Mouse (Mus musculus): ENCODE measurements around the gene Reps2. TPM values are rescaled to one million over a fixed set of nuclear protein-coding genes. Genes with fewer than 3 reads are reported as not detected.

Reps2 gene
- polyA plus RNA-seq, 1 experiment from 2014 or later, result 0.66 TPM

DNA sequence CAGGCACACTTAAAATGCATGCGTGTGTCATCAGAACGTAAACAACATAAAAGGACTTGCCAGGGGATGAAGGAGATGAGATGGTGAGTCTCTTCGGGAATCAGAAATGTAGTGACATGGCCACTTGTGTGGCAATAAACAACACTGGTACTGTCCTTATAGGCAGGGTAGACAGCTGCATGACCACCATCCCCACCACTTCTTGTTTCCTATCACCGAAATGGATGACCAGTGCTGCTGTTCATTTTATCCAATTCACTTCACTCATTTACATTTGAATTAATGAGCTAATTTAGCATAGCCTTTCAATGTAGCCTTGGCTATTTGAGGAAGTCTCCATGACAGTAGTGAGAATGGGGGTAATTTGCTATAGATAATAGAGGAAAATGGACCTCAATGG, 236.2 kb downstream of the Reps2 start:
- H3K27me3 ChIP-seq (replicated peaks; ENCODE audit: control insufficient read depth, insufficient read depth, low read length), result peaks cover 6% of the 10 kb centered on the region; the same call in 1 of the 2 replicates
- no peaks in the 10 kb centered on the region for H3K4me1 ChIP-seq (replicated peaks; ENCODE audit: control insufficient read depth, insufficient read depth, low read length)
- ATAC-seq (replicated peaks; ENCODE audit: low FRiP score, low TSS enrichment, low read depth) (no peak), DNase-seq (ENCODE audit: low spot score) (no peak)
- no peaks in the 10 kb centered on the region for H3K9me3 ChIP-seq (ENCODE audit: control insufficient read depth, low read length)
- no peaks in the 10 kb centered on the region for H3K36me3 ChIP-seq (ENCODE audit: control insufficient read depth, insufficient read depth, low read length)
- 87% methylated on average over 4 of the region's 4 CpGs for WGBS
- H3K4me2 ChIP-seq (ENCODE audit: low read length), result no peak overlapping the region
- H3K9ac ChIP-seq (ENCODE audit: low read length), result no peak overlapping the region
- no peak overlapping the region for H3K4me3 ChIP-seq (ENCODE audit: low read depth, low read length)
- H3K27ac ChIP-seq (ENCODE audit: low read depth), result no peak overlapping the region

DNA sequence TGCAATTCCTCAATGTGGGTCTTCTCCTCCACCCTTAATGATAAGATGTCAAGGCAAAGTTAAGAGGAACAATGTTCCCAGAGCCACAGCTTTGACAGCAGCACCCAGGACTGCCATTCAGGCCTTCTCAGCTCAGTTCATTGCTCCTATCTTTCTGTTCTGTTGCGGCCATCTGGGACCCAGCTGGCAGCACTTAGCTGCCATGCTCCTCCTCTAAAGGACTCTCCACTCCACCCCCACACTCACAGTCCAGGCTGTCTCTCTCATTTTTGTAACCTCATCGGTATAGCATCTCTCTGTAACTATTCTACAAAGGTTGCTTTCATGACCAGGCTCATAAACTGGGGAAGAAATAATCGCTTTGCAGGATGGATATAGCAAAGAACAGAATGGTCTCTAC, 241.0 kb downstream of the Reps2 start:
- Histone ChIP-seq H3K4me1 (replicated peaks; ENCODE audit: control insufficient read depth, insufficient read depth, low read length) (no peaks in the 10 kb centered on the region), H3K9me3 (ENCODE audit: control insufficient read depth, low read length) (no peaks in the 10 kb centered on the region), H3K4me3 (ENCODE audit: low read depth, low read length) (no peak overlapping the region), H3K36me3 (ENCODE audit: control insufficient read depth, insufficient read depth, low read length) (no peaks in the 10 kb centered on the region), H3K27me3 (replicated peaks; ENCODE audit: control insufficient read depth, insufficient read depth, low read length) (0 out of 2 replicates have a peak, but pooled peaks cover 3% of the 10 kb centered on the region), H3K9ac (ENCODE audit: low read length) (no peak overlapping the region), H3K4me2 (ENCODE audit: low read length) (no peak overlapping the region), H3K27ac (ENCODE audit: low read depth) (no peak overlapping the region)
- DNase-seq (ENCODE audit: low spot score), result no peak
- WGBS, result 61% methylated on average over 3 of the region's 3 CpGs
- no peak for ATAC-seq (replicated peaks; ENCODE audit: low FRiP score, low TSS enrichment, low read depth)

DNA sequence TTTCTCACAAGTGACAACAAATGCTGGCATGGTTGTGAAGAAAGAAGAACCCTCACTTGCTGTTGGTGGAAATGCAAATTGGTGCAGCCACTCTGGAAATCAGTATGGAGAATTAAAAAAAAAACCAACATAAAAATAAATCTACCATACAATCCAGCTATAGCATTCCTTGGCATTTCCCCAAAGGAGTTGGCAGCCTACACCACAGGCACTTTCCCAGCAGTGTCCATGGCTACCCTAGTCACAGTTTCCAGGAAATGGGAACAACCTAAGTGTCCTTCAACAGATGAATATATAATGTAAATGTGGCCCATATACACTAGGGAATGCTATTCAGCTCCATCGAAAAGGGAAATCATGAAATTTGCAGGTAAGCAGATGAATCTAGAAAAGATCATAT, 262.7 kb downstream of the Reps2 start:
- 97% methylated on average over 1 of the region's 1 CpGs for WGBS

DNA sequence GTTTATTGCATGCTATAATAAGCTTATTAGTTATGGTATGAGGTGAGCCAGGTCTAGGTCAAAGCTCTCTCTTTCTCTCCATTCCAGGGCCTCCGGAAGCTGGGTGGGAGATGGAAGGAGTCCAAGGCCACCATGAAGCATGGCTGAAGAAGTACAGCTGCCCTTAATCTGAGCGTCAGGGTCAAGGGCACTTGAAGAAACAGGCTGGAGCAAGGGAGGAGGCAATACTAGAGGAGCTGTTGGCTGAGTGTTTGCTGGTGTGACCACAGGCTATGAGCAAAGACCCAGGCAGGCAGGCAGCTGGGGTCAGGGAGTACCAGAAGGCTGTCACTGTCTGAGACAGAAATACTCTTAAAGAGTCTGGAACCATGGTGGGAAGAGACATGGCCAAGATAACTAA, 280.2 kb downstream of the Reps2 start:
- no peak overlapping the region for H3K4me3 ChIP-seq (ENCODE audit: low read depth, low read length)
- H3K9ac ChIP-seq (ENCODE audit: low read length), result no peak overlapping the region
- no peaks in the 10 kb centered on the region for H3K9me3 ChIP-seq (ENCODE audit: control insufficient read depth, low read length)
- no peak for ATAC-seq (replicated peaks; ENCODE audit: low FRiP score, low TSS enrichment, low read depth)
- no peak overlapping the region for H3K4me2 ChIP-seq (ENCODE audit: low read length)
- WGBS, result 39% methylated on average over 2 of the region's 2 CpGs
- no peak for DNase-seq (ENCODE audit: low spot score)
- no peaks in the 10 kb centered on the region for H3K4me1 ChIP-seq (replicated peaks; ENCODE audit: control insufficient read depth, insufficient read depth, low read length)
- H3K27me3 ChIP-seq (replicated peaks; ENCODE audit: control insufficient read depth, insufficient read depth, low read length), result no peaks in the 10 kb centered on the region
- no peak overlapping the region for H3K27ac ChIP-seq (ENCODE audit: low read depth)
- H3K36me3 ChIP-seq (ENCODE audit: control insufficient read depth, insufficient read depth, low read length), result no peaks in the 10 kb centered on the region

More for the DNA sequence above, 262.7 kb downstream of the Reps2 start:
- Histone ChIP-seq H3K4me2 (ENCODE audit: low read length) (no peak overlapping the region), H3K4me3 (ENCODE audit: low read depth, low read length) (no peak overlapping the region), H3K9ac (ENCODE audit: low read length) (no peak overlapping the region), H3K27me3 (replicated peaks; ENCODE audit: control insufficient read depth, insufficient read depth, low read length) (no peaks in the 10 kb centered on the region), H3K27ac (ENCODE audit: low read depth) (no peak overlapping the region), H3K4me1 (replicated peaks; ENCODE audit: control insufficient read depth, insufficient read depth, low read length) (no peaks in the 10 kb centered on the region), H3K9me3 (ENCODE audit: control insufficient read depth, low read length) (no peaks in the 10 kb centered on the region), H3K36me3 (ENCODE audit: control insufficient read depth, insufficient read depth, low read length) (no peaks in the 10 kb centered on the region)
- no peak for ATAC-seq (replicated peaks; ENCODE audit: low FRiP score, low TSS enrichment, low read depth)
- DNase-seq (ENCODE audit: low spot score), result no peak

Other genes with a start within 250 kb of the Reps2 start
- 648 and 671 TPM in 2 replicates for gene Rbbp7, start 116.8 kb upstream of the Reps2 start, polyA plus RNA-seq (2014; fragmentation: Nextera tagmentation; extraction: Ambion mirVana)
- 14.0 and 16.2 TPM in 2 replicates for gene Txlng, start 185.8 kb upstream of the Reps2 start, polyA plus RNA-seq (2014; fragmentation: Nextera tagmentation; extraction: Ambion mirVana)
- gene Syap1, start 244.8 kb upstream of the Reps2 start, polyA plus RNA-seq (2014; fragmentation: Nextera tagmentation; extraction: Ambion mirVana), result 35.7 and 36.3 TPM in 2 replicates